Mouse (Mus musculus) regulatory T cell (primary cell): ENCODE measurements around the gene Cngb1.

Experiments used
- in situ Hi-C: fragments of 300-600 bp; cut with MboI, MseI; formaldehyde crosslinking; loops from one replicate; pipeline ENCODE4 v1.15.1; 2025; ENCODE audit warnings: high pct_unique_total_duplicates

Cngb1 gene

GRCm38 (mm10) chr8:95201491-95201890, 104.9 kb downstream of the Cngb1 start:
- in situ Hi-C loops, result loop anchor here (5.0 kb wide), 1 partner anchor 259 kb away; no protein-coding TSS in a partner anchor

DNA sequence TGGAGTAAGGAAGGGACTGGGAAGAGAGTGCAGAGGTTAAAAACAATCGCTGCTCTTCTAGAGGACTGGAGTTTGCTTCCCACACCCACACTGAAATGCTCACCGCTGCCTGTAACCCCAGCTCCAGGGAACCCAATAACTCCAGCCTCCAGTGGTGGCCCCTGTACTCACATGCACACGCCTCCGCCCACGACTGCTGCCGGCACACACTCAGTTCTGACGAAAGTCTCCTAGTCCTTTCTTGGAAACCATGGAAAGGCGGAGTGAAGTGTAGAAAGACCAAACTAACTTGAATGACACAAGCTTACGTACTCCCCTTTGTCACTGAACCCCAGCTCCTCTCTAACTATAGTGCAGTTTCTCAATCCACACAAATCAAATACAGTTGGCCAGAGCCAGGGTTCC, 106.4 kb downstream of the Cngb1 start:
- in situ Hi-C loops, result loop anchor here (5.0 kb wide), 1 partner anchor 258 kb away; no protein-coding TSS in a partner anchor

DNA sequence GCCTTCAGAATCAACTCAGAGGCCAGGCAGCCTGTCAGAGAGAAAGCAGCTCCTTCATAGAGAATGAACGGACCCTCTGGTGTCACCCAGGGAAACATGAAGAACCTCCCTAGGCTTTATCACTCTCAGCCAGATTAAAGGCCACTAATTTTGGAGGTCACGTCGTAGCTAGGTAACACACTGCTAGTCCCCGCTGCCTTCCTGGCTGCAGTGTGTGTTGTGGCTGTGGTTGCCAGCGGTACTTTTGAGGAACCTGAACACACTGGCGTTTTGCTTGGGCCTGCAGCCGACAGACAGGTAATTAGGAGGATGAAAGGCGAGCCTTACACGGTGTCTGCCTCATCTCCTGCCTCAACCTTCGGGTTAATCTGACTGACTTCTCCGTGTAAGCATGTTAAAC, 110.7 kb downstream of the Cngb1 start:
- in situ Hi-C loops, result no loop called here

- in situ Hi-C loops, result no loop called here
These were observed 114.7 kb downstream of the Cngb1 start for GRCm38 (mm10) chr8:95191497-95192175.
